Mouse (Mus musculus) cerebellum, adult 2 months (tissue): Measurements from ENCODE around the gene Lrba.

Source experiments
- CTCF ChIP-seq: fragments of 200-500 bp; IDR thresholded peaks from 2 replicates; pipeline ENCODE4 v1.5.1; 2011; ENCODE audit warnings: low read depth, mild to moderate bottlenecking, control low read depth, low read length, moderate library complexity, borderline replicate concordance; ENCODE audit not compliant: insufficient read depth
- POLR2A ChIP-seq: fragments of 200-500 bp; IDR thresholded peaks from 2 replicates; pipeline ENCODE4 v1.6.1; 2011; ENCODE audit warnings: low read length, control low read depth, borderline replicate concordance; ENCODE audit not compliant: insufficient read depth

- no peak for TF ChIP-seq POLR2A
- no peak for TF ChIP-seq CTCF
Observed at GRCm38 (mm10) chr3:86804265-86804664, 579.8 kb downstream of the Lrba start.
